Mouse (Mus musculus) layer of hippocampus, adult 6 months (tissue): Measurements from ENCODE around the gene Foxf1. TPM values are rescaled to one million over a fixed set of nuclear protein-coding genes. Genes with fewer than 3 reads are reported as not detected.

Experiments used
- long read RNA-seq, 2 experiments: library from polyadenylated mRNA; unstranded; transcript quantifications; one replicate each; pipeline ENCODE4 v2.0.0; 2019 to 2020
- microRNA-seq: library from miRNA; unstranded; fragments of <30 nt; microRNA quantifications from one replicate; pipeline ENCODE4 v1.2.0, GENCODE M21; 2020
- polyA plus RNA-seq: library from polyadenylated mRNA; unstranded; fragments of <200 nt; fragmentation: Nextera tagmentation; gene quantifications from 2 replicates; pipeline ENCODE4 v1.2.3, GENCODE M21; 2021

Gene Foxf1
- 0.05 and 0.09 TPM in 2 replicates for polyA plus RNA-seq
- long read RNA-seq, experiment 1: 0 reads
- long read RNA-seq, experiment 2, partial matches to known transcripts: 0 of 1 reads
- long read RNA-seq, experiment 2, other reads (novel, unspliced or antisense): 0 of 1 reads

GRCm38 (mm10) chr8:121084210-121084951, at the start of gene Foxf1:
TSS of gene Foxf1 (plus strand) at chr8:121084386.

GRCm38 (mm10) chr8:121107668-121108656, 23.8 kb downstream of the Foxf1 start, which contains the start of gene Mthfsd:
TSS of gene Mthfsd (minus strand) at chr8:121108392.

GRCm38 (mm10) chr8:121115948-121116347, 31.8 kb downstream of the Foxf1 start, which contains the start of gene Foxc2:
TSS of gene Foxc2 (plus strand) at chr8:121116171.

GRCm38 (mm10) chr8:121127756-121128375, 43.7 kb downstream of the Foxf1 start, which contains the start of gene Foxl1:
TSS of gene Foxl1 (plus strand) at chr8:121127940.

Small RNAs within 50 kb of the gene (microRNA-seq; reads per million reads assigned to microRNA genes)
- gene Gm27530: not detected

Other genes starting within 250 kb of the Foxf1 start
- gene Mthfsd, start 24.0 kb downstream of the Foxf1 start, polyA plus RNA-seq: 39.6 and 41.9 TPM in 2 replicates
- gene Foxc2, start 31.8 kb downstream of the Foxf1 start, polyA plus RNA-seq: 0.14 and 0.30 TPM in 2 replicates
- gene Foxl1, start 43.6 kb downstream of the Foxf1 start, polyA plus RNA-seq: not detected in 2 replicates